Mouse (Mus musculus) forebrain, embryonic 15.5 days (tissue): ENCODE data around the gene Prrg2. TPM values are rescaled to one million over a fixed set of nuclear protein-coding genes. Genes with fewer than 3 reads are reported as not detected.
A peak's percentile ranks its signal among the peaks of the same experiment; 100 is the strongest.

Source experiments
- ATAC-seq: fragments of 200-750 bp; cut with Nextera tagmentation; replicated peaks from 2 replicates; pipeline ENCODE4 v1.8.0; 2017; ENCODE audit warnings: mild to moderate bottlenecking, moderate TSS enrichment, moderate library complexity
- H3K27ac ChIP-seq: fragments of 300-500 bp; sonication (generic); replicated peaks from 2 replicates; pipeline ENCODE4 v1.5.1; 2015; ENCODE audit warnings: mild to moderate bottlenecking, inconsistent platforms
- H3K27me3 ChIP-seq: fragments of 300-500 bp; sonication (generic); 2 replicates; pipeline ENCODE4 v1.6.1; 2015; ENCODE audit warnings: inconsistent platforms
- H3K36me3 ChIP-seq: fragments of 300-500 bp; sonication (generic); 2 replicates; pipeline ENCODE4 v1.6.1; 2015; ENCODE audit warnings: mild to moderate bottlenecking, inconsistent platforms
- H3K4me1 ChIP-seq: fragments of 300-500 bp; sonication (generic); 2 replicates; pipeline ENCODE4 v1.6.1; 2015; ENCODE audit warnings: inconsistent platforms
- H3K4me2 ChIP-seq: fragments of 300-500 bp; sonication (generic); replicated peaks from 2 replicates; pipeline ENCODE4 v1.6.1; 2015; ENCODE audit warnings: mild to moderate bottlenecking, inconsistent platforms
- H3K4me3 ChIP-seq: fragments of 300-500 bp; sonication (generic); 2 replicates; pipeline ENCODE4 v1.5.1; 2015; ENCODE audit warnings: mild to moderate bottlenecking, inconsistent platforms
- H3K9ac ChIP-seq: fragments of 300-500 bp; sonication (generic); replicated peaks from 2 replicates; pipeline ENCODE4 v1.6.1; 2015; ENCODE audit warnings: mild to moderate bottlenecking, inconsistent platforms
- H3K9me3 ChIP-seq: fragments of 300-500 bp; sonication (generic); 2 replicates; pipeline ENCODE4 v1.6.1; 2016; ENCODE audit warnings: inconsistent platforms
- WGBS: fragments of 180-500 bp; shearing (Covaris S2); methylation state at CpG from one replicate; pipeline ENCODE4 v1.1.7; 2015; ENCODE audit warnings: mixed read lengths; 5-methylcytosine and 5-hydroxymethylcytosine counted together
- polyA plus RNA-seq: library from polyadenylated mRNA; unstranded; fragments of >200 nt; fragmentation: Nextera tagmentation; extraction: Ambion mirVana; gene quantifications from 2 replicates; pipeline ENCODE4 v1.2.1, GENCODE M21; 2015

Prrg2 gene
- polyA plus RNA-seq, 1 experiment from 2014 or later = 12.6 TPM

DNA sequence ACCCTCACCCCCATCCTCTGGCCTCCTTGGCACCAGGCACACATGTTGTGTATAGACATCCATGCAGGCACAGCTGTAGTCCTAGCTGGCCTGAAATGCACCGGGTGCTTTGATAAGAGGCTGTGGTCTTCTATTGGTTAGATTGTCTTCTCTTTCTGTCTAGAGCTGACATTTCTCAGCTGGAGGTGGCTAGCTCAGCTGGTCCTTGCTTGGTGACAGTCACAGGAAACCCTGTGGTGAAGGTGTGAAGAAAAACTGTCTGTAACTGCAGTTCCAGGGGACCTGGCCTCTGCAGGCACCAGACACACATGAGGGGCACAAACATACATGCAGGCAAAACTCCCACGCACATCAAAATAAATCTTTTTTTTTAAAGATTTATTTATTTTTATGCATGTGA lies 7.2 kb upstream of the Prrg2 start:
- WGBS = 96% methylated on average over 2 of the region's 2 CpGs
- Histone ChIP-seq H3K9ac (no peak overlapping the region), H3K9me3 (no peaks in the 10 kb centered on the region), H3K4me1 (no peaks in the 10 kb centered on the region), H3K27ac (no peak overlapping the region), H3K36me3 (no peaks in the 10 kb centered on the region), H3K4me2 (no peak overlapping the region), H3K4me3 (no peak overlapping the region), H3K27me3 (no peaks in the 10 kb centered on the region)
- ATAC-seq = no peak

- WGBS = 22% methylated on average over 5 of the region's 5 CpGs
- H3K4me3 ChIP-seq = no peak overlapping the region
Observed at GRCm38 (mm10) chr7:45068000-45068318, 5.5 kb upstream of the Prrg2 start.

GRCm38 (mm10) chr7:45067190-45067999 lies 4.9 kb upstream of the Prrg2 start:
- Histone ChIP-seq H3K9me3 (no peaks in the 10 kb centered on the region), H3K9ac (no peak overlapping the region), H3K27ac (no peak overlapping the region), H3K4me1 (peaks cover 13% of the 10 kb centered on the region), H3K27me3 (no peaks in the 10 kb centered on the region), H3K4me3 (no peak overlapping the region), H3K36me3 (no peaks in the 10 kb centered on the region), H3K4me2 (no peak overlapping the region)
- 80% methylated on average over 4 of the region's 4 CpGs for WGBS
- ATAC-seq = no peak

More at GRCm38 (mm10) chr7:45068000-45068318, 5.5 kb upstream of the Prrg2 start:
- no peak overlapping the region for H3K9ac ChIP-seq
- no peaks in the 10 kb centered on the region for H3K36me3 ChIP-seq
- peaks cover 13% of the 10 kb centered on the region for H3K4me1 ChIP-seq
- no peak overlapping the region for H3K27ac ChIP-seq
- no peaks in the 10 kb centered on the region for H3K9me3 ChIP-seq
- ATAC-seq = no peak
- no peaks in the 10 kb centered on the region for H3K27me3 ChIP-seq
- H3K4me2 ChIP-seq = no peak overlapping the region

- Histone ChIP-seq H3K4me1 (peaks cover 34% of the 10 kb centered on the region), H3K27ac (peak overlapping the region; percentile 96), H3K4me2 (peak overlapping the region; percentile 56), H3K27me3 (no peaks in the 10 kb centered on the region), H3K9me3 (no peaks in the 10 kb centered on the region), H3K9ac (peak overlapping the region; percentile 66), H3K4me3 (peak overlapping the region; percentile 95), H3K36me3 (no peaks in the 10 kb centered on the region)
- WGBS = 17% methylated on average over 11 of the region's 11 CpGs
- no peak for ATAC-seq
Observed at GRCm38 (mm10) chr7:45061532-45062075, 873 bp downstream of the Prrg2 start.

- no peak overlapping the region for H3K4me3 ChIP-seq
- no peak overlapping the region for H3K4me2 ChIP-seq
- 90% methylated on average over 6 of the region's 6 CpGs for WGBS
- H3K9me3 ChIP-seq = no peaks in the 10 kb centered on the region
- H3K36me3 ChIP-seq = no peaks in the 10 kb centered on the region
- H3K27me3 ChIP-seq = no peaks in the 10 kb centered on the region
- no peak overlapping the region for H3K27ac ChIP-seq
- H3K9ac ChIP-seq = no peak overlapping the region
- ATAC-seq = no peak
- peaks cover 34% of the 10 kb centered on the region for H3K4me1 ChIP-seq
Observed at GRCm38 (mm10) chr7:45060632-45061122, 1.8 kb downstream of the Prrg2 start.

DNA sequence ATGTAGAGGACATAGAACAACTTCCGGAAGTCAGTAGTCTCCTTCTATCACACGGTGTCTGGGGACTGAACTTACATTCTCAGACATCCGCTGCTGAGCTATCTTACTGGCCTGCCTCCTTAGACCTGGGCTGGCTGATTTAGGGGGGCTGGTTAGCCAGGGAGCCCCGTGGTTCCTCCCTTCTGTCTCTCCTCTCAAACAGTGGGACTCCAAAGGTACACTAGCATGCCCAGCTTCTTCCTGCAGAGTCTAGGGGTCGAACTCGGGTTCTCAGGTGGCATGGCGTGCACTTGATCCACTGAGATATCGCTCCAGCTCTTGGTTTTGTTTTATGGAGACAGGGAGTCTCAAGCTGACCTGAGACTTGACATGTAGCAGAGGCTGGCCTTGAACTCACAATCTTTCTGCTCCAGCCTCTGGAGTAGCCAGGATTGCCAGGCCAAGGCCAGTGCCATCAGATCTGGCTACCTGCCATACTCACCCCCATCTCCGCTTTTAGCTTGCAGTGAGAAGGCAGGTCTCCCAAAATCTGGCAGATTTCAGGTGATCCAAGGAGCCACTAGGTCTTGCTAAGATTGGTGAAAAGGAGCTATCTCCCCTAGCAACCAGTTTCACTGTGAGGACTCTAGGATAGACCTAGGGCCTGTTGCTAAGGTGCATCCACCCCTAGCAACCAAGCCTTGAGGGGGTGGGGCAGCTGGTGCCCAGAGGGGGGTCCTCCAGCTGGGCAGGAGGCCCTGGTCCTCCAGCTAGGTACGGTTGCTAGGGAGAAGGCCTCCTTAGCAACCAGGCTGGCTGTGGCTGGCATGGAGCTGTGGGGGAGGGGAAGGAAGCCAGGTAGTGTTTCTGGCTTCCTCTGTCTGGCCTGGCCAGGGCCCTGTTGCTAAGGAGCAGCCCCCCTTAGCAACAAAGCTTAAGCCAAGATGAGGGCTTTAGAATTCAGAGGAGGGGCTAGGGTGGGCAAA lies 3.6 kb downstream of the Prrg2 start:
- no peaks in the 10 kb centered on the region for H3K9me3 ChIP-seq
- H3K36me3 ChIP-seq = no peaks in the 10 kb centered on the region
- no peak overlapping the region for H3K4me3 ChIP-seq
- H3K4me2 ChIP-seq = no peak overlapping the region
- peak overlapping the region; percentile 71 for H3K27ac ChIP-seq
- 78% methylated on average over 10 of the region's 10 CpGs for WGBS
- peaks cover 34% of the 10 kb centered on the region for H3K4me1 ChIP-seq
- no peaks in the 10 kb centered on the region for H3K27me3 ChIP-seq
- no peak for ATAC-seq
- 0 out of 2 replicates have a peak overlapping the region, but pooled peaks have one; percentile 15 for H3K9ac ChIP-seq

GRCm38 (mm10) chr7:45056972-45057348 lies 5.5 kb downstream of the Prrg2 start:
- ATAC-seq = no peak
- Histone ChIP-seq H3K4me1 (peaks cover 30% of the 10 kb centered on the region), H3K9me3 (no peaks in the 10 kb centered on the region), H3K4me2 (no peak overlapping the region), H3K36me3 (no peaks in the 10 kb centered on the region), H3K27me3 (no peaks in the 10 kb centered on the region), H3K27ac (no peak overlapping the region), H3K4me3 (no peak overlapping the region), H3K9ac (no peak overlapping the region)

- no peak overlapping the region for H3K9ac ChIP-seq
- H3K27ac ChIP-seq = no peak overlapping the region
- no peak overlapping the region for H3K4me2 ChIP-seq
- ATAC-seq = no peak
- no peak overlapping the region for H3K4me3 ChIP-seq
- no peaks in the 10 kb centered on the region for H3K36me3 ChIP-seq
- no peaks in the 10 kb centered on the region for H3K27me3 ChIP-seq
- WGBS = 67% methylated on average over 14 of the region's 14 CpGs
- no peaks in the 10 kb centered on the region for H3K9me3 ChIP-seq
- H3K4me1 ChIP-seq = peaks cover 30% of the 10 kb centered on the region
Observed at GRCm38 (mm10) chr7:45056329-45056971, 6.0 kb downstream of the Prrg2 start.

GRCm38 (mm10) chr7:45053931-45054510 lies 8.5 kb downstream of the Prrg2 start:
- Histone ChIP-seq H3K4me2 (peak overlapping the region; percentile 94), H3K36me3 (peaks cover 14% of the 10 kb centered on the region), H3K4me1 (peaks cover 34% of the 10 kb centered on the region), H3K9me3 (no peaks in the 10 kb centered on the region), H3K27me3 (no peaks in the 10 kb centered on the region), H3K27ac (peak overlapping the region; percentile 100), H3K4me3 (peak overlapping the region; percentile 86), H3K9ac (peak overlapping the region; percentile 92)
- ATAC-seq = peak; percentile 92
- WGBS = under 1% methylated on average over 33 of the region's 33 CpGs

GRCm38 (mm10) chr7:45053117-45053930 lies 9.2 kb downstream of the Prrg2 start:
- H3K4me2 ChIP-seq = peak overlapping the region; percentile 94
- under 1% methylated on average over 46 of the region's 59 CpGs for WGBS
- peak; percentile 62 for ATAC-seq

DNA sequence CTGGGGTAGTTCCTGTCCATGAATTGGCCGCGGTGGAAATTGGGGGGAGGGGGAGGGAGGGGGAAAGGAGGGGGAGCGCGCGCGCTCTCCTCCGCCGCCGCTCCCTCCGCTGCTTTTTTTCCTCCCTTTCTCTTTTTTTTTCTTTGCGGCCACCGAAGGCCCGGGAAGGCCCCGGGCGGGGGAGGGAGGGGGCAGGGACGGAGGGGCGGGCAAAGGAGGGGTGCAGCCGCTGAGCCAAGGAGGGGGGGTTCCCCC lies 9.7 kb downstream of the Prrg2 start, which contains the start of gene Prr12:
Gene Prr12, minus strand, starts transcription at position 20 of the 255 bp plus-strand sequence.
- peak within 1 kb of the TSS; percentile 86 for H3K4me3 ChIP-seq

More at GRCm38 (mm10) chr7:45053117-45053930, 9.2 kb downstream of the Prrg2 start:
- Histone ChIP-seq H3K9me3 (no peaks in the 10 kb centered on the region), H3K4me1 (peaks cover 30% of the 10 kb centered on the region), H3K27me3 (no peaks in the 10 kb centered on the region), H3K36me3 (peaks cover 21% of the 10 kb centered on the region), H3K4me3 (peak overlapping the region; percentile 86), H3K27ac (peak overlapping the region; percentile 100), H3K9ac (peak overlapping the region; percentile 92)

More for the DNA sequence above, 9.7 kb downstream of the Prrg2 start, which contains the start of gene Prr12:
- Histone ChIP-seq H3K36me3 (peaks cover 26% of the 10 kb centered on the region), H3K4me2 (peak within 1 kb of the TSS; percentile 94), H3K9ac (peak within 1 kb of the TSS; percentile 92), H3K4me1 (peaks cover 30% of the 10 kb centered on the region), H3K27ac (peak within 1 kb of the TSS; percentile 100), H3K9me3 (no peaks in the 10 kb centered on the region), H3K27me3 (no peaks in the 10 kb centered on the region)
- ATAC-seq = no peak
- 0% methylated on average over 9 of the region's 18 CpGs for WGBS
